Comparison of ENCODE assay signal across 18 mouse cellular contexts in the genomic region with DNA sequence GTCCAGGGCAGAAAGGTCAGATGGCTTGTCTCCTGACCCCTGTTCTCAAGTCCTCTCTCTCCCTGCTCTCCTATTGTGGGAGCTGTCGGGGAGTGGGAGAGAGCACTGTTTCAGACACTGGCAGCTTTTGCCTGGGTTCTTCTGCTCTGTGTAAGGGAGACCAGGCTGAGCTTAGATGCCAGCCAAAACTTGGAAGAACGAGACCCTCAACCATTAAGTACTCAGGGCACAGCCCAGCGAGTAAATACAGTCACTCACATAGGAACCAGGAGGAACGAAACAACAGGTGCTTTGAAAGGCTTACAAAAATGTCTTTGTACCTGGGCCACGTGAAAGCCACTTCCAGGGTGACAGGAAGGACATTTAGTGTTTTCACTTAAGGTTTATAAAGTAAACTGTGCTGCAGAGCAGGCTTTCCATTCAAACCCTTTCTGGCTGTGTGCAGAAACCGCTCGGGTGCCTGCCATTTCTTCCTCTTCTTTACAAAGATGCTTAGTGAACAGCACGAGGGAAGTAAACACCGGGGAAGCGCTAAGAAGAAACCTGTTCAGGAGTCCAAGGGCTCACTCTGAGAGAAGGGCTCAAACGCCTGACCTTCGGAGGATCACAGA.
DNase-seq lines count a peak whose midpoint lies in the region; ATAC-seq and TF ChIP-seq lines count a peak whose summit lies in the region.
"Had no signal": no experiment of that assay in that cellular context is flagged by ENCODE, and none has a peak within 500 bp of the region (broad histone marks: within the 10 kb centered on the region; RNA-seq: fewer than 3 reads in every experiment).

No protein-coding gene starts in this region.

- H3K9me3 ChIP-seq in kidney, embryonic 16.5 days (ENCODE audit: low read length), result no peaks in the 10 kb centered on the region
- H3K9me3 ChIP-seq: limb, embryonic 15.5 days had no signal

- 0 out of 2 replicates have a peak overlapping the region, but pooled peaks have one; percentile 34 for H3K27ac ChIP-seq in kidney, embryonic 16.5 days (ENCODE audit: low read length)
- H3K27ac ChIP-seq in spleen, adult 2 months (ENCODE audit: insufficient read depth, low read length), result peak overlapping the region; percentile 94
- H3K27ac ChIP-seq: hindbrain, embryonic 14.5 days; limb, embryonic 15.5 days had no signal

- H3K4me3 ChIP-seq in kidney, embryonic 16.5 days (ENCODE audit: low read length), result no peak overlapping the region
- 0 out of 2 replicates have a peak overlapping the region, but pooled peaks have one; percentile 6 for H3K4me3 ChIP-seq in spleen, adult 2 months (ENCODE audit: extremely low read depth, insufficient read depth, insufficient read length)
- H3K4me3 ChIP-seq: limb, embryonic 15.5 days; myocyte had no signal

- no peaks in the 10 kb centered on the region for H3K27me3 ChIP-seq in kidney, embryonic 16.5 days (ENCODE audit: insufficient read depth, low read length)
- H3K27me3 ChIP-seq in spleen, adult 2 months (ENCODE audit: control insufficient read depth, insufficient read depth, low read length), result no peaks in the 10 kb centered on the region
- H3K27me3 ChIP-seq: CH12.LX had no signal

- no peak for DNase-seq in kidney, postnatal 10 days
- peak in 1 of 2 experiments; percentile 42 for DNase-seq in spleen, adult 2 months (ENCODE audit: low read depth in 1 of 2, low spot score in 2 of 2)
- DNase-seq in spleen, adult 12 weeks (ENCODE audit: low spot score), result no peak
- DNase-seq in naive thymus-derived CD4-positive, alpha-beta T cell, adult 2 months (ENCODE audit: low read depth), result peak; percentile 72
- DNase-seq in cerebellum, adult 11 months, result no peak
- DNase-seq: adrenal gland, postnatal 36 days; cerebellum, postnatal 25 days; gastrocnemius, postnatal 25 days; heart, postnatal 10 days; kidney, adult 11 months had no signal

- H3K9ac ChIP-seq in kidney, embryonic 16.5 days (replicated peaks; ENCODE audit: low read length), result no peak overlapping the region
- H3K9ac ChIP-seq: hindbrain, embryonic 14.5 days; limb, embryonic 15.5 days had no signal

- no peaks in the 10 kb centered on the region for H3K36me3 ChIP-seq in kidney, embryonic 16.5 days (ENCODE audit: insufficient read depth, low read length)
- no peaks in the 10 kb centered on the region for H3K36me3 ChIP-seq in spleen, adult 2 months (ENCODE audit: control insufficient read depth, insufficient read depth, low read length)
- H3K36me3 ChIP-seq: limb, embryonic 15.5 days had no signal

- peaks cover 10% of the 10 kb centered on the region for H3K4me1 ChIP-seq in kidney, embryonic 16.5 days (ENCODE audit: insufficient read depth, low read length)
- peaks cover 36% of the 10 kb centered on the region; the same call in 1 of the 2 replicates for H3K4me1 ChIP-seq in spleen, adult 2 months (ENCODE audit: control insufficient read depth, insufficient read depth, insufficient read length)

- WGBS in kidney, embryonic 16.5 days, result 53% methylated on average over 12 of the region's 12 CpGs
- 28% methylated on average over 12 of the region's 12 CpGs for WGBS in spleen, adult 2 months

- no peak overlapping the region for H3K4me2 ChIP-seq in kidney, embryonic 16.5 days (replicated peaks; ENCODE audit: low read depth, low read length)
- H3K4me2 ChIP-seq: hindbrain, embryonic 14.5 days; limb, embryonic 15.5 days; midbrain, embryonic 11.5 days had no signal

- TF ChIP-seq POLR2A in spleen, adult 2 months (IDR thresholded peaks at IDR 0.05; ENCODE audit: low read depth, low read length), result no peak

- no peak for TF ChIP-seq CTCF in spleen, adult 2 months (IDR thresholded peaks at IDR 0.05; ENCODE audit: extremely low read depth, insufficient read depth, insufficient read length, insufficient replicate concordance)

- ATAC-seq in kidney, embryonic 16.5 days (ENCODE audit: low FRiP score, low TSS enrichment), result peak; percentile 21; the same call in 1 of the 2 replicates
- no peak for ATAC-seq in cerebellum, adult (ENCODE audit: insufficient number of reproducible peaks, low FRiP score, low TSS enrichment)
- ATAC-seq: lung, postnatal 0 days had no signal
